Mouse (Mus musculus) adrenal gland, postnatal 25 days (tissue): Measurements from ENCODE around the gene Ptges. TPM values are rescaled to one million over a fixed set of nuclear protein-coding genes. Genes with fewer than 3 reads are reported as not detected.

Experiments used
- DNase-seq: peaks from one replicate; pipeline ENCODE4 v3.0.0; 2021; ENCODE audit warnings: mixed read lengths
- total RNA-seq: library from RNA; stranded (reverse); gene quantifications from 2 replicates; pipeline ENCODE4 v1.2.3, GENCODE M21; 2021

The Ptges gene
- total RNA-seq, 1 experiment from 2014 or later, result 15.8 TPM

- no peak for DNase-seq
Observed at GRCm38 (mm10) chr2:30848184-30848583, 81.5 kb downstream of the Ptges start.

- DNase-seq, result no peak
Observed at GRCm38 (mm10) chr2:30846723-30847122, 82.9 kb downstream of the Ptges start.

GRCm38 (mm10) chr2:30846236-30846635 is 83.4 kb downstream of the Ptges start:
- DNase-seq, result no peak

- peak; percentile 36 for DNase-seq
Observed at GRCm38 (mm10) chr2:30845152-30846070, 84.3 kb downstream of the Ptges start.

GRCm38 (mm10) chr2:30842615-30843014 is 87.0 kb downstream of the Ptges start:
- no peak for DNase-seq

Other genes starting within 250 kb of the Ptges start
- gene 1700001O22Rik, start 126.2 kb downstream of the Ptges start, total RNA-seq, result 5.0 and 5.9 TPM in 2 replicates
- gene Ntmt1, start 122.0 kb downstream of the Ptges start, total RNA-seq, result 46.1 and 57.5 TPM in 2 replicates
- 29.2 and 31.5 TPM in 2 replicates for gene Asb6, start 99.5 kb downstream of the Ptges start, total RNA-seq
- 0.76 TPM in 1 of 2 replicates, not detected in the other for gene Prrx2, start 94.9 kb downstream of the Ptges start, total RNA-seq
- 53.5 and 59.8 TPM in 2 replicates for gene Tor1b, start 23.1 kb upstream of the Ptges start, total RNA-seq
- 42.7 and 53.0 TPM in 2 replicates for gene Tor1a, start 38.1 kb upstream of the Ptges start, total RNA-seq
- 46.9 TPM in 2 replicates for gene BC005624, start 52.3 kb upstream of the Ptges start, total RNA-seq
- 22.9 and 31.3 TPM in 2 replicates for gene Usp20, start 52.4 kb upstream of the Ptges start, total RNA-seq
- gene Fnbp1, start 212.1 kb upstream of the Ptges start, total RNA-seq, result 50.9 and 66.0 TPM in 2 replicates
- gene Gpr107, start 222.5 kb upstream of the Ptges start, total RNA-seq, result 54.1 and 63.6 TPM in 2 replicates